14 mouse cellular contexts compared by ENCODE assay signal in genomic region chr11:117422713-117423112, GRCm38 (mm10).
DNase-seq lines count a peak whose midpoint lies in the region; ATAC-seq and TF ChIP-seq lines count a peak whose summit lies in the region.
"Had no signal": no experiment of that assay in that cellular context is flagged by ENCODE, and none has a peak within 500 bp of the region (broad histone marks: within the 10 kb centered on the region; RNA-seq: fewer than 3 reads in every experiment).

No protein-coding gene starts in this region.

- no peak overlapping the region for H3K4me2 ChIP-seq in kidney, postnatal 0 days (ENCODE audit: low read length)
- H3K4me2 ChIP-seq in midbrain, postnatal 0 days (ENCODE audit: low read depth, low read length, poor library complexity, severe bottlenecking), result no peak overlapping the region
- H3K4me2 ChIP-seq in midbrain, embryonic 13.5 days (replicated peaks), result no peak overlapping the region
- H3K4me2 ChIP-seq: heart, embryonic 15.5 days had no signal

- no peaks in the 10 kb centered on the region for H3K9me3 ChIP-seq in kidney, postnatal 0 days (replicated peaks; ENCODE audit: low read length)
- H3K9me3 ChIP-seq in midbrain, postnatal 0 days (ENCODE audit: low read length), result no peaks in the 10 kb centered on the region
- no peaks in the 10 kb centered on the region for H3K9me3 ChIP-seq in midbrain, embryonic 13.5 days
- H3K9me3 ChIP-seq: heart, embryonic 15.5 days; limb, embryonic 10.5 days had no signal

- H3K9ac ChIP-seq in kidney, postnatal 0 days (ENCODE audit: low read depth, low read length), result no peak overlapping the region
- H3K9ac ChIP-seq in midbrain, postnatal 0 days (replicated peaks; ENCODE audit: low read length, poor library complexity, severe bottlenecking), result no peak overlapping the region
- H3K9ac ChIP-seq in midbrain, embryonic 13.5 days (replicated peaks), result no peak overlapping the region
- H3K9ac ChIP-seq: heart, embryonic 15.5 days had no signal

- ATAC-seq in kidney, postnatal 0 days (replicated peaks; ENCODE audit: low FRiP score, low read depth), result no peak
- ATAC-seq in midbrain, postnatal 0 days (ENCODE audit: low FRiP score), result no peak
- no peak for ATAC-seq in midbrain, embryonic 13.5 days
- ATAC-seq: forebrain, embryonic 14.5 days; Patski had no signal

- TF ChIP-seq CTCF in kidney, postnatal 0 days (IDR thresholded peaks at IDR 0.05; ENCODE audit: low read depth), result peak; percentile 28; the same call in 1 of the 2 replicates
- peak; percentile 45 for TF ChIP-seq CTCF in midbrain, postnatal 0 days (IDR thresholded peaks at IDR 0.05)
- peak; percentile 34; the same call in 1 of the 2 replicates for TF ChIP-seq CTCF in small intestine, adult 2 months (IDR thresholded peaks at IDR 0.05; ENCODE audit: extremely low read depth, insufficient read length, insufficient replicate concordance, low read depth, low read length)

- DNase-seq in kidney, postnatal 0 days (ENCODE audit: low spot score), result no peak
- no peak for DNase-seq in kidney, postnatal 10 days
- no peak for DNase-seq in midbrain, postnatal 0 days (ENCODE audit: low spot score)
- peak; percentile 43 for DNase-seq in ES-CJ7 (ENCODE audit: low read depth, low spot score)
- DNase-seq in gastrocnemius, postnatal 10 days, result no peak
- DNase-seq: cerebellum, adult 9-10 months; gastrocnemius, postnatal 25 days; right cerebral cortex, postnatal 25 days had no signal

- H3K27me3 ChIP-seq in kidney, postnatal 0 days (ENCODE audit: insufficient read depth, low read length), result no peaks in the 10 kb centered on the region
- H3K27me3 ChIP-seq in midbrain, postnatal 0 days (ENCODE audit: insufficient read depth, low read length), result no peaks in the 10 kb centered on the region
- H3K27me3 ChIP-seq in midbrain, embryonic 13.5 days, result peaks cover 2% of the 10 kb centered on the region; the same call in 1 of the 2 replicates
- H3K27me3 ChIP-seq in small intestine, adult 2 months (ENCODE audit: control insufficient read depth, insufficient read depth, low read length), result no peaks in the 10 kb centered on the region
- H3K27me3 ChIP-seq: Patski had no signal

- 86% methylated on average over 6 of the region's 6 CpGs for WGBS in kidney, postnatal 0 days
- WGBS in midbrain, postnatal 0 days, result 88% methylated on average over 6 of the region's 6 CpGs
- WGBS in midbrain, embryonic 13.5 days, result 88% methylated on average over 6 of the region's 6 CpGs
- 80% methylated on average over 6 of the region's 6 CpGs for WGBS in small intestine, adult 2 months

- no peak for TF ChIP-seq POLR2A in small intestine, adult 2 months (IDR thresholded peaks at IDR 0.05; ENCODE audit: low read depth, low read length)

- H3K36me3 ChIP-seq in kidney, postnatal 0 days (ENCODE audit: insufficient read depth, low read length), result no peaks in the 10 kb centered on the region
- no peaks in the 10 kb centered on the region for H3K36me3 ChIP-seq in midbrain, postnatal 0 days (ENCODE audit: insufficient read depth, low read length)
- H3K36me3 ChIP-seq in midbrain, embryonic 13.5 days, result no peaks in the 10 kb centered on the region
- no peaks in the 10 kb centered on the region for H3K36me3 ChIP-seq in small intestine, adult 2 months (ENCODE audit: control insufficient read depth, insufficient read depth, low read length)
- H3K36me3 ChIP-seq: heart, embryonic 15.5 days; limb, embryonic 10.5 days had no signal

- H3K27ac ChIP-seq in kidney, postnatal 0 days, result no peak overlapping the region
- H3K27ac ChIP-seq in midbrain, postnatal 0 days (ENCODE audit: low read depth, low read length), result no peak overlapping the region
- no peak overlapping the region for H3K27ac ChIP-seq in midbrain, embryonic 13.5 days
- H3K27ac ChIP-seq in small intestine, adult 2 months (ENCODE audit: insufficient read depth, low read depth, low read length), result no peak overlapping the region
- H3K27ac ChIP-seq: heart, embryonic 15.5 days; limb, embryonic 10.5 days had no signal

- H3K4me1 ChIP-seq in kidney, postnatal 0 days (replicated peaks; ENCODE audit: insufficient read depth, low read length), result no peaks in the 10 kb centered on the region
- no peaks in the 10 kb centered on the region for H3K4me1 ChIP-seq in midbrain, postnatal 0 days (ENCODE audit: insufficient read depth, low read length)
- peaks cover 7% of the 10 kb centered on the region for H3K4me1 ChIP-seq in midbrain, embryonic 13.5 days (replicated peaks)
- 0 out of 2 replicates have a peak, but pooled peaks cover 2% of the 10 kb centered on the region for H3K4me1 ChIP-seq in small intestine, adult 2 months (ENCODE audit: control insufficient read depth, insufficient read depth, insufficient read length, low read length)

- H3K4me3 ChIP-seq in kidney, postnatal 0 days (replicated peaks; ENCODE audit: low read depth, low read length), result no peak overlapping the region
- H3K4me3 ChIP-seq in midbrain, postnatal 0 days (ENCODE audit: low read depth, low read length), result no peak overlapping the region
- H3K4me3 ChIP-seq in midbrain, embryonic 13.5 days (replicated peaks), result no peak overlapping the region
- H3K4me3 ChIP-seq in small intestine, adult 2 months (ENCODE audit: low read depth, low read length), result no peak overlapping the region
- H3K4me3 ChIP-seq: heart, embryonic 15.5 days; limb, embryonic 10.5 days had no signal
